Mouse (Mus musculus) urinary bladder, adult 2 months (tissue): ENCODE measurements around the gene Cldnd1. TPM values are rescaled to one million over a fixed set of nuclear protein-coding genes. Genes with fewer than 3 reads are reported as not detected.

ENCODE experiments used
- DNase-seq: peaks from one replicate; pipeline ENCODE4 v3.0.0; 2022; ENCODE audit warnings: low spot score
- polyA plus RNA-seq: library from polyadenylated mRNA; depleted of rRNA; stranded (reverse); fragments of >200 nt; gene quantifications from 2 replicates; pipeline ENCODE4 v1.2.3, GENCODE M21; 2012; rRNA removed

Gene Cldnd1
- polyA plus RNA-seq, result 66.6 and 79.2 TPM in 2 replicates

- peak; percentile 86 for DNase-seq
Observed at GRCm38 (mm10) chr16:58727477-58728131, at the start of gene Cldnd1. Cldnd1 (plus strand) TSS chr16:58727910.

- no peak for DNase-seq
Observed at GRCm38 (mm10) chr16:58678660-58679059, 49.0 kb upstream of the Cldnd1 start.

- DNase-seq, result no peak
Observed at GRCm38 (mm10) chr16:58682046-58682445, 45.7 kb upstream of the Cldnd1 start.

GRCm38 (mm10) chr16:58682870-58683269, 44.8 kb upstream of the Cldnd1 start:
- DNase-seq, result no peak

- no peak for DNase-seq
Observed at GRCm38 (mm10) chr16:58683911-58684310, 43.8 kb upstream of the Cldnd1 start.

- no peak for DNase-seq
Observed at GRCm38 (mm10) chr16:58684537-58684936, 43.2 kb upstream of the Cldnd1 start.

GRCm38 (mm10) chr16:58685548-58686537, 41.9 kb upstream of the Cldnd1 start:
- DNase-seq, result no peak

- DNase-seq, result no peak
Observed at GRCm38 (mm10) chr16:58688534-58688933, 39.2 kb upstream of the Cldnd1 start.

GRCm38 (mm10) chr16:58689555-58690169, 38.0 kb upstream of the Cldnd1 start:
- DNase-seq, result no peak

- DNase-seq, result no peak
Observed at GRCm38 (mm10) chr16:58690322-58690732, 37.4 kb upstream of the Cldnd1 start.

- DNase-seq, result no peak
Observed at GRCm38 (mm10) chr16:58694091-58694490, 33.6 kb upstream of the Cldnd1 start.

GRCm38 (mm10) chr16:58696796-58697195, 30.9 kb upstream of the Cldnd1 start:
- no peak for DNase-seq

GRCm38 (mm10) chr16:58697261-58697660, 30.4 kb upstream of the Cldnd1 start:
- DNase-seq, result no peak

- DNase-seq, result no peak
Observed at GRCm38 (mm10) chr16:58700174-58700573, 27.5 kb upstream of the Cldnd1 start.

- DNase-seq, result no peak
Observed at GRCm38 (mm10) chr16:58700816-58701424, 26.8 kb upstream of the Cldnd1 start.

- DNase-seq, result no peak
Observed at GRCm38 (mm10) chr16:58701779-58702178, 25.9 kb upstream of the Cldnd1 start.

GRCm38 (mm10) chr16:58702329-58702932, 25.3 kb upstream of the Cldnd1 start:
- DNase-seq, result no peak

- no peak for DNase-seq
Observed at GRCm38 (mm10) chr16:58703382-58704124, 24.2 kb upstream of the Cldnd1 start.

GRCm38 (mm10) chr16:58704999-58705398, 22.7 kb upstream of the Cldnd1 start:
- no peak for DNase-seq

- no peak for DNase-seq
Observed at GRCm38 (mm10) chr16:58707276-58707905, 20.3 kb upstream of the Cldnd1 start.
